Mouse (Mus musculus) macrophage (primary cell): ENCODE data around the gene Nprl2. TPM values are rescaled to one million over a fixed set of nuclear protein-coding genes. Genes with fewer than 3 reads are reported as not detected.

Experiments used
- H3K27ac ChIP-seq: fragments of 350-480 bp; formaldehyde crosslinking; 2 replicates; pipeline ENCODE4 v1.9.0; 2021
- H3K36me3 ChIP-seq: fragments of 350-480 bp; formaldehyde crosslinking; 2 replicates; pipeline ENCODE4 v1.9.0; 2021; ENCODE audit errors: inconsistent target
- H3K4me3 ChIP-seq: fragments of 350-480 bp; formaldehyde crosslinking; 2 replicates; pipeline ENCODE4 v1.9.0; 2021; ENCODE audit errors: inconsistent target
- H3K79me2 ChIP-seq: fragments of 350-480 bp; formaldehyde crosslinking; 2 replicates; pipeline ENCODE4 v1.9.0; 2021; ENCODE audit errors: inconsistent target
- WGBS: methylation state at CpG from one replicate; pipeline ENCODE4 v1.1.7; 2026; ENCODE audit warnings: inconsistent platforms; ENCODE audit not compliant: missing documents; 5-methylcytosine and 5-hydroxymethylcytosine counted together
- polyA plus RNA-seq: library from polyadenylated mRNA; stranded (reverse); fragments of 250-400 nt; gene quantifications from 3 replicates; pipeline ENCODE4 v1.2.4, GENCODE M21; 2018; ENCODE audit warnings: inconsistent platforms

The Nprl2 gene
- polyA plus RNA-seq, 1 experiment from 2014 or later: 10.0 TPM

- Histone ChIP-seq H3K36me3 (peaks cover 22% of the 10 kb centered on the region), H3K79me2 (no peaks in the 10 kb centered on the region; the same call in 1 of the 2 replicates), H3K27ac (no peak overlapping the region), H3K4me3 (no peak overlapping the region)
- WGBS: 95% methylated on average over 17 of the region's 17 CpGs
Observed at GRCm38 (mm10) chr9:107544196-107544700, 2.2 kb downstream of the Nprl2 start.

- Histone ChIP-seq H3K79me2 (no peaks in the 10 kb centered on the region; the same call in 1 of the 2 replicates), H3K27ac (no peak overlapping the region), H3K4me3 (no peak overlapping the region), H3K36me3 (peaks cover 17% of the 10 kb centered on the region)
- WGBS: 95% methylated on average over 12 of the region's 12 CpGs
Observed at GRCm38 (mm10) chr9:107544729-107545128, 2.7 kb downstream of the Nprl2 start.

- peaks cover 15% of the 10 kb centered on the region for H3K36me3 ChIP-seq
- H3K79me2 ChIP-seq: no peaks in the 10 kb centered on the region; the same call in 1 of the 2 replicates
- H3K27ac ChIP-seq: no peak overlapping the region
- 90% methylated on average over 10 of the region's 10 CpGs for WGBS
- no peak overlapping the region for H3K4me3 ChIP-seq
Observed at GRCm38 (mm10) chr9:107545199-107545598, 3.2 kb downstream of the Nprl2 start.

- H3K4me3 ChIP-seq: no peak overlapping the region
- H3K27ac ChIP-seq: no peak overlapping the region
- H3K36me3 ChIP-seq: peaks cover 15% of the 10 kb centered on the region
- no peaks in the 10 kb centered on the region; the same call in 1 of the 2 replicates for H3K79me2 ChIP-seq
- WGBS: 23% methylated on average over 3 of the region's 3 CpGs
Observed at GRCm38 (mm10) chr9:107545602-107546001, 3.6 kb downstream of the Nprl2 start.

- Histone ChIP-seq H3K36me3 (peaks cover 15% of the 10 kb centered on the region), H3K27ac (no peak within 1 kb of the TSS), H3K79me2 (no peaks in the 10 kb centered on the region; the same call in 1 of the 2 replicates), H3K4me3 (no peak within 1 kb of the TSS)
- WGBS: 2% methylated on average over 20 of the region's 20 CpGs
Observed at GRCm38 (mm10) chr9:107547026-107547425, 5.0 kb downstream of the Nprl2 start, which contains the start of gene Zmynd10. TSS of gene Zmynd10 (plus strand) at chr9:107547298.

- Histone ChIP-seq H3K36me3 (peaks cover 15% of the 10 kb centered on the region), H3K4me3 (no peak overlapping the region), H3K27ac (no peak overlapping the region), H3K79me2 (peaks cover 4% of the 10 kb centered on the region; the same call in 1 of the 2 replicates)
- WGBS: 70% methylated on average over 5 of the region's 5 CpGs
Observed at GRCm38 (mm10) chr9:107547957-107548356, 5.9 kb downstream of the Nprl2 start.

GRCm38 (mm10) chr9:107548820-107549219 is 6.8 kb downstream of the Nprl2 start:
- 97% methylated on average over 10 of the region's 10 CpGs for WGBS
- H3K36me3 ChIP-seq: peaks cover 14% of the 10 kb centered on the region
- no peak overlapping the region for H3K27ac ChIP-seq
- no peak overlapping the region for H3K4me3 ChIP-seq
- H3K79me2 ChIP-seq: peaks cover 13% of the 10 kb centered on the region

GRCm38 (mm10) chr9:107549297-107550074 is 7.5 kb downstream of the Nprl2 start:
- no peak overlapping the region for H3K27ac ChIP-seq
- H3K36me3 ChIP-seq: peaks cover 7% of the 10 kb centered on the region
- H3K4me3 ChIP-seq: no peak overlapping the region
- peaks cover 14% of the 10 kb centered on the region for H3K79me2 ChIP-seq
- WGBS: 96% methylated on average over 14 of the region's 20 CpGs

- H3K36me3 ChIP-seq: no peaks in the 10 kb centered on the region
- H3K27ac ChIP-seq: no peak overlapping the region
- WGBS: 72% methylated on average over 23 of the region's 23 CpGs
- peaks cover 18% of the 10 kb centered on the region for H3K79me2 ChIP-seq
- no peak overlapping the region for H3K4me3 ChIP-seq
Observed at GRCm38 (mm10) chr9:107550491-107551116, 8.6 kb downstream of the Nprl2 start.

GRCm38 (mm10) chr9:107551117-107551889 is 9.3 kb downstream of the Nprl2 start, which contains the start of gene Rassf1:
TSS of gene Rassf1 (plus strand) at chr9:107551555.
- WGBS: 7% methylated on average over 62 of the region's 63 CpGs
- H3K27ac ChIP-seq: peak within 1 kb of the TSS; percentile 19; the same call in 1 of the 2 replicates
- H3K79me2 ChIP-seq: peaks cover 25% of the 10 kb centered on the region
- H3K4me3 ChIP-seq: peak within 1 kb of the TSS; percentile 17; the same call in 1 of the 2 replicates
- no peaks in the 10 kb centered on the region for H3K36me3 ChIP-seq

GRCm38 (mm10) chr9:107551890-107552355 is 9.9 kb downstream of the Nprl2 start:
- Histone ChIP-seq H3K36me3 (peaks cover 2% of the 10 kb centered on the region; the same call in 1 of the 2 replicates), H3K79me2 (peaks cover 31% of the 10 kb centered on the region), H3K4me3 (peak overlapping the region; percentile 17; the same call in 1 of the 2 replicates), H3K27ac (peak overlapping the region; percentile 19; the same call in 1 of the 2 replicates)
- WGBS: 65% methylated on average over 8 of the region's 8 CpGs

- peaks cover 40% of the 10 kb centered on the region for H3K79me2 ChIP-seq
- WGBS: 89% methylated on average over 5 of the region's 5 CpGs
- peak overlapping the region; percentile 63; the same call in 1 of the 2 replicates for H3K4me3 ChIP-seq
- no peak overlapping the region for H3K27ac ChIP-seq
- H3K36me3 ChIP-seq: peaks cover 11% of the 10 kb centered on the region
Observed at GRCm38 (mm10) chr9:107552690-107553393, 10.8 kb downstream of the Nprl2 start.

GRCm38 (mm10) chr9:107553541-107554318 is 11.7 kb downstream of the Nprl2 start:
- 7% methylated on average over 36 of the region's 37 CpGs for WGBS
- Histone ChIP-seq H3K4me3 (peak overlapping the region; percentile 63), H3K36me3 (peaks cover 20% of the 10 kb centered on the region), H3K27ac (peak overlapping the region; percentile 62), H3K79me2 (peaks cover 49% of the 10 kb centered on the region)
